Mouse (Mus musculus): Measurements from ENCODE around the gene Scamp4. TPM values are rescaled to one million over a fixed set of nuclear protein-coding genes. Genes with fewer than 3 reads are reported as not detected.
"Not testable (repeated sequence)": the region's sequence is repeated elsewhere in the genome, so short reads cannot be mapped to it uniquely, and the experiment has no call there.

Gene Scamp4
- polyA plus RNA-seq, 1 experiment from 2014 or later = 71.6 TPM

DNA sequence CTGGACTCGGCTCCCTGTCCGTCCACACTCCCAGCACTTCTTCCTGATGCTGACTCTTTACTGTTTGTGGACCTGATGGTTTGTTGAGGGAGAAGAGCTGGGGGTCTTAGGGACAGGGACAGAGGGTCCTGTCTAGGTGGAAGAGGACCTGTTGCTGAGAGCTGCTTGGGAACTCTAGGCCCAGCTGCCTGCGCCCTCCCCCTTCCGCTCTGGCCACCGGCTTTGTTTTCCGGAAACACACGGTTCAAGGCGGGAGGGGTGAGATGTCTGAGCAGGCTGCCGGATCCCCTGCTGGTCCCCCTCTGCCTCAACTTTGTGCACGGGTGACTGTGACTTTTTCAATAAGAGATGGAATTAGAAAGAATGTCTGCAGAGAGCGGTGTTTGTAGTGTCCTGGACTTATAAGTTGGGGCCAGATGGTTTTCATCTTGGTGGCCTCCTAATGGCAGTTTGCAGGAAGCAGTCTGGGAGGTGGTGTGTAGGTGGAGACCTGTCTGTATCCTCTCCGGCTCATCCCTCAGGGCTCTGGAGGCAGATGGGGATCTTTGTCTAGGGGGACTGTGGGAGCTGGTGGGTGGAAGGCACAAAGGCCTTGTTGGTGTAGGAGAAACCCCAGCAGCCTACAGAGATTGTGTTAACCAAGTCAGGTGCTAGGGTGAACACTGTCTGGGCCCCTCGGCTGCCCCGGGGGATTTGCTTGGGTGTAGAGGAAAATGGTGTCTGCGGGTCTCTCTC, 21.0 kb downstream of the Scamp4 start:
- no peaks in the 10 kb centered on the region for H3K36me3 ChIP-seq (ENCODE audit: control insufficient read depth, insufficient read depth, low read length)
- H3K27ac ChIP-seq (ENCODE audit: low read depth, low read length) = peak overlapping the region; percentile 83
- peaks cover 30% of the 10 kb centered on the region for H3K4me1 ChIP-seq (ENCODE audit: control insufficient read depth, insufficient read depth, low read length)
- H3K9me3 ChIP-seq (ENCODE audit: control insufficient read depth, low read length) = no peaks in the 10 kb centered on the region
- H3K9ac ChIP-seq (replicated peaks; ENCODE audit: low read depth, low read length) = peak overlapping the region; percentile 86
- peak overlapping the region; percentile 99 for H3K4me2 ChIP-seq (ENCODE audit: low read depth, low read length)
- no peaks in the 10 kb centered on the region for H3K27me3 ChIP-seq (ENCODE audit: control insufficient read depth, insufficient read depth, low read length)
- peak overlapping the region; percentile 80 for H3K4me3 ChIP-seq (ENCODE audit: low read depth, low read length)
- ATAC-seq (ENCODE audit: low read depth) = no peak
- 18% methylated on average over 15 of the region's 15 CpGs for WGBS

DNA sequence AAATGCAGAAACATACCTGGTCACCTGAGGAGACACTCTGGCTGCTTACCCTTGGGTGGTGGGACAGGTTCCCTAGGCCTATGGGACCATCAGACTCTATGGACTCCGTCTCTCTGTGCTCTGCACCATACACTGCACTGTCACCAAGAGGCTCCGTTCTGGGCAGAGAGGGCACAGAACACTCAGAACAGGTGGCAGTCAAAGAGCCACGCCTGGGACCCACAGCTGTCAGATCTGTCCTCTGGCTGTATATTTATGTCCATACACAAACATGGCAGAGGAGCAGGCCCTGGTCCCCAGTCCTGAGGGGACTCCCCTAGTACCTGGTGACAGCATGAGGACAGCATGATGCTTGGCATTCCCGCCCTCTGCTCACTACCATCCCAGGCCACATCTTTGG, 23.1 kb downstream of the Scamp4 start:
- no peak overlapping the region for H3K9ac ChIP-seq (replicated peaks; ENCODE audit: low read depth, low read length)
- H3K27ac ChIP-seq (ENCODE audit: low read depth, low read length) = no peak overlapping the region
- H3K4me2 ChIP-seq (ENCODE audit: low read depth, low read length) = no peak overlapping the region
- ATAC-seq (ENCODE audit: low read depth) = no peak
- WGBS = 94% methylated on average over 4 of the region's 4 CpGs
- no peak overlapping the region for H3K4me3 ChIP-seq (ENCODE audit: low read depth, low read length)
- no peaks in the 10 kb centered on the region for H3K36me3 ChIP-seq (ENCODE audit: control insufficient read depth, insufficient read depth, low read length)
- no peaks in the 10 kb centered on the region for H3K27me3 ChIP-seq (ENCODE audit: control insufficient read depth, insufficient read depth, low read length)
- no peaks in the 10 kb centered on the region for H3K9me3 ChIP-seq (ENCODE audit: control insufficient read depth, low read length)
- H3K4me1 ChIP-seq (ENCODE audit: control insufficient read depth, insufficient read depth, low read length) = peaks cover 33% of the 10 kb centered on the region

DNA sequence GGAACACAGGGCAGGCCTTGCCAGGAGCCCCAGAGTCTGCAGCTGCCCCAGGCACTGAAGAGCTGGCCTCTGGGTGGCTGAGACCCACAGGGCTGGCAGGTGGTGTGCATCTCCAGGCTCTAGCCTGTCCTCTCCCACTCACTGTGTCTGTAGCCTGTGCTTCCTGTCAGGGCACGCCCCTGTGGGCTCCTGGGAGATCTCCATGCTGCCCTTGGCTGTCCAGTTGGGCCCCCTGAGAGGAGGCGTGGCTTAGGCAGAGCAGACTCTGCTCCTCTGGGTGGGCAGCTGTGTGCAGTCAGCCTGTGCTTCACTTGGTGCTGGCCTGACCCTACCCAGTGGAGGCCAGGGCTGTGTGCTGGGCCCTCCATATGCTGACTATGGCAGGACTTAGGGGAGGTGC, 25.0 kb downstream of the Scamp4 start:
- no peak overlapping the region for H3K27ac ChIP-seq (ENCODE audit: low read depth, low read length)
- H3K4me2 ChIP-seq (ENCODE audit: low read depth, low read length) = no peak overlapping the region
- H3K4me3 ChIP-seq (ENCODE audit: low read depth, low read length) = no peak overlapping the region
- H3K9me3 ChIP-seq (ENCODE audit: control insufficient read depth, low read length) = no peaks in the 10 kb centered on the region
- no peak for ATAC-seq (ENCODE audit: low read depth)
- 75% methylated on average over 2 of the region's 2 CpGs for WGBS
- H3K27me3 ChIP-seq (ENCODE audit: control insufficient read depth, insufficient read depth, low read length) = no peaks in the 10 kb centered on the region
- H3K36me3 ChIP-seq (ENCODE audit: control insufficient read depth, insufficient read depth, low read length) = no peaks in the 10 kb centered on the region
- no peak overlapping the region for H3K9ac ChIP-seq (replicated peaks; ENCODE audit: low read depth, low read length)
- peaks cover 27% of the 10 kb centered on the region for H3K4me1 ChIP-seq (ENCODE audit: control insufficient read depth, insufficient read depth, low read length)

DNA sequence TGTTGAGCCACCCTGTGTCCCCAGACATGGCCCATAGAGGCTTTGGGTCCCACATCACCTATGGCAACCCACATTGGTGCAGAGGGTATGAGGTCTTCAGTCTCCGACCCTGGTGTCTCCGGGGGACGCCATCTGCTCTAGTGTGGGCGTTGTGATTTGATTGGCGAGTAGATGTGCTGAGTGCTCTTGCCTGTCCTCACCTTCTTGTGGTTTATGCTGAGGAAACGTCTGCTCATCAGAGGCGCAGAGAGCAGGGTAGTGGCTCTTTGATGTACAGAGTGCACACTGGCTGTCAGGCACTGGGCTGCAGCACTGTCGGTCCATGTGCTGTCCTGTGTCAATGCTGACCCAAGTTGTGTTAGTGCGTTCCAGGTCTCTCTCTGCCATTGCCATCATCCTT, 26.3 kb downstream of the Scamp4 start:
- H3K4me1 ChIP-seq (ENCODE audit: control insufficient read depth, insufficient read depth, low read length) = peaks cover 18% of the 10 kb centered on the region
- no peaks in the 10 kb centered on the region for H3K27me3 ChIP-seq (ENCODE audit: control insufficient read depth, insufficient read depth, low read length)
- H3K27ac ChIP-seq (ENCODE audit: low read depth, low read length) = no peak overlapping the region
- H3K4me3 ChIP-seq (ENCODE audit: low read depth, low read length) = no peak overlapping the region
- no peak for ATAC-seq (ENCODE audit: low read depth)
- WGBS = 82% methylated on average over 9 of the region's 9 CpGs
- no peaks in the 10 kb centered on the region for H3K36me3 ChIP-seq (ENCODE audit: control insufficient read depth, insufficient read depth, low read length)
- no peak overlapping the region for H3K4me2 ChIP-seq (ENCODE audit: low read depth, low read length)
- no peak overlapping the region for H3K9ac ChIP-seq (replicated peaks; ENCODE audit: low read depth, low read length)
- H3K9me3 ChIP-seq (ENCODE audit: control insufficient read depth, low read length) = no peaks in the 10 kb centered on the region

DNA sequence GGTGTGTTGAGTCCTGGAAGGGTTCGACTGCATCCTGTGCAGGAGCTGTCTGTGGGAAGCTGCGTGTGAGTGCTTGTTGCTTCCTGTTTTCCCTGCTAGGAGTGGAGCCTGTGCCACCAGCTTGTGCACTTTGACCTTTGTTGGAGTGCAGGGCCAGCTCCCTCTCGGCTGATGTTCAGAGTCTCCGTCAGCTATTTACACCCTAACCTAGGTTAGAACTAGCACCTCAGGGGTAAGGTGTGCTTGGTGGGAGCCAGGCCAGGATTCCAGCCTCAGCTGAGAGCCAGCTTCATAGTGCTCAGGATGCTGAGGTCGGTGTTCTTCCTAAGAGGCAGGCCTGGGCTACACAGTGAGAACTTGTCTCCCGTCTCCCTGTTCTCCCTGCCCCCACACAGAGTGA, 32.7 kb downstream of the Scamp4 start:
- 90% methylated on average over 6 of the region's 6 CpGs for WGBS

DNA sequence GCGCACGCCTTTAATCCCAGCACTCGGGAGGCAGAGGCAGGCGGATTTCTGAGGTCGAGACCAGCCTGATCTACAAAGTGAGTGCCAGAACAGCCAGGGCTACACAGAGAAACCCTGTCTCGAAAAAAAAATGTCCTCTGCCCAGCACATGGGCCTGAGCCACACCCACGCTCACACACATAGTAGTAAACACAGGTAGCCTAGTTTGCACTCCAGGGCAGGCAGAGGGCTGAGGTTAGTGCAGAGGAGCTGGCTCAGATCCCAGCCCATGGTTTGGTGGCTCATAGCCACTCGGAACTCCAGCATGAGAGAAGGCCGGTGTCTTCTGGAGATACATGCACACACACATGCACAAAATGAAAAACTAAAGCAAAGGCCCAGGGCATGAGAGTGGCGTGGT, 44.3 kb downstream of the Scamp4 start:
- H3K27ac ChIP-seq (ENCODE audit: low read depth, low read length) = no peak overlapping the region
- H3K9me3 ChIP-seq (ENCODE audit: control insufficient read depth, low read length) = no peaks in the 10 kb centered on the region
- no peak overlapping the region for H3K4me2 ChIP-seq (ENCODE audit: low read depth, low read length)
- no peaks in the 10 kb centered on the region for H3K27me3 ChIP-seq (ENCODE audit: control insufficient read depth, insufficient read depth, low read length)
- peaks cover 52% of the 10 kb centered on the region for H3K36me3 ChIP-seq (ENCODE audit: control insufficient read depth, insufficient read depth, low read length)
- no peak for ATAC-seq (ENCODE audit: low read depth)
- WGBS = 95% methylated on average over 10 of the region's 10 CpGs
- H3K9ac ChIP-seq (replicated peaks; ENCODE audit: low read depth, low read length) = no peak overlapping the region
- no peaks in the 10 kb centered on the region for H3K4me1 ChIP-seq (ENCODE audit: control insufficient read depth, insufficient read depth, low read length)
- H3K4me3 ChIP-seq (ENCODE audit: low read depth, low read length) = no peak overlapping the region

More for the DNA sequence above, 32.7 kb downstream of the Scamp4 start:
- no peak for ATAC-seq (ENCODE audit: low read depth)
- H3K36me3 ChIP-seq (ENCODE audit: control insufficient read depth, insufficient read depth, low read length) = peaks cover 48% of the 10 kb centered on the region
- H3K9ac ChIP-seq (replicated peaks; ENCODE audit: low read depth, low read length) = no peak overlapping the region
- no peaks in the 10 kb centered on the region for H3K4me1 ChIP-seq (ENCODE audit: control insufficient read depth, insufficient read depth, low read length)
- H3K9me3 ChIP-seq (ENCODE audit: control insufficient read depth, low read length) = no peaks in the 10 kb centered on the region
- H3K27me3 ChIP-seq (ENCODE audit: control insufficient read depth, insufficient read depth, low read length) = no peaks in the 10 kb centered on the region
- no peak overlapping the region for H3K27ac ChIP-seq (ENCODE audit: low read depth, low read length)
- H3K4me2 ChIP-seq (ENCODE audit: low read depth, low read length) = no peak overlapping the region
- H3K4me3 ChIP-seq (ENCODE audit: low read depth, low read length) = no peak overlapping the region

DNA sequence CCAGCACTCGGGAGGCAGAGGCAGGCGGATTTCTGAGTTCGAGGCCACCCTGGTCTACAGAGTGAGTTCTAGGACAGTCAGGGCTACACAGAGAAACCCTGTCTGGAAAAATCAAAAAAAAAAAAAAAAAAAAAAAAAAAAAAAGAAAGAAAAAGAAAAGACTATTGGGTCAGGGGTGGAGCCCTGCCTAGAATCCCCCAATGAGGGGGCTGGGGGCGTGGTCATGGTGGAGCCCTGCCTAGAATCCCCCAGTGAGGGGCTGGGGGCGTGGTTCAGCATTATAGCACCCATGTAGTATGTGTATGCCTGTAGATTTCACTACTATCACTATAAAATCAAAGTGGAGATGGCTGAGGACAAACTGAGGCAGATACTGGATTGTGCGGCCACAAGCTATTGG, 47.2 kb downstream of the Scamp4 start:
- ATAC-seq (ENCODE audit: low read depth); H3K9me3 ChIP-seq (ENCODE audit: control insufficient read depth, low read length); H3K4me2 ChIP-seq (ENCODE audit: low read depth, low read length); H3K27me3 ChIP-seq (ENCODE audit: control insufficient read depth, insufficient read depth, low read length); H3K4me1 ChIP-seq (ENCODE audit: control insufficient read depth, insufficient read depth, low read length); H3K4me3 ChIP-seq (ENCODE audit: low read depth, low read length); H3K27ac ChIP-seq (ENCODE audit: low read depth, low read length); H3K9ac ChIP-seq (replicated peaks; ENCODE audit: low read depth, low read length): not testable (repeated sequence)
- H3K36me3 ChIP-seq (ENCODE audit: control insufficient read depth, insufficient read depth, low read length) = peaks cover 27% of the 10 kb centered on the region
- WGBS = 93% methylated on average over 6 of the region's 6 CpGs

DNA sequence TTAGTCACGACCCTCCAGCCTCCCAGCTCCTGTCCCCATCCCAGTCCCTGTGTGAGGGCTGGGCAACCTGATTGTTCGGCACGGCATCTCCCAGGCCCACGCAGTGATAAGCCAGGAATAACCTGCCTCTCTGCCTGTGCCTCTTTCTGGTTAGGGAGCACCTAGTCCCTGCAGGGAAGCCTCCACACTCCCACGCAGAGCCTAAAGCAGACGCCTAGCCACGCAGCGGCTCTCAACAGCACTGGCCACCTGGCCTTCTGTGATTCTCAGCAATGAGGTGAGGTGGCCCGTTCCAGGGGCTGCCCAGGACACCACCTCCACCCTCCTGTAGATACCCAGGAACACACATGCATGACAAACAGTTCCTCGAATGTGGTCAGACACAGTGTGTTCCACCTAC, 47.7 kb downstream of the Scamp4 start:
- WGBS = 95% methylated on average over 10 of the region's 10 CpGs
- no peak overlapping the region for H3K4me2 ChIP-seq (ENCODE audit: low read depth, low read length)
- H3K9me3 ChIP-seq (ENCODE audit: control insufficient read depth, low read length) = no peaks in the 10 kb centered on the region
- no peak overlapping the region for H3K27ac ChIP-seq (ENCODE audit: low read depth, low read length)
- H3K4me1 ChIP-seq (ENCODE audit: control insufficient read depth, insufficient read depth, low read length) = peaks cover 10% of the 10 kb centered on the region
- H3K36me3 ChIP-seq (ENCODE audit: control insufficient read depth, insufficient read depth, low read length) = peaks cover 24% of the 10 kb centered on the region
- no peak overlapping the region for H3K4me3 ChIP-seq (ENCODE audit: low read depth, low read length)
- no peak for ATAC-seq (ENCODE audit: low read depth)
- no peak overlapping the region for H3K9ac ChIP-seq (replicated peaks; ENCODE audit: low read depth, low read length)
- H3K27me3 ChIP-seq (ENCODE audit: control insufficient read depth, insufficient read depth, low read length) = no peaks in the 10 kb centered on the region

DNA sequence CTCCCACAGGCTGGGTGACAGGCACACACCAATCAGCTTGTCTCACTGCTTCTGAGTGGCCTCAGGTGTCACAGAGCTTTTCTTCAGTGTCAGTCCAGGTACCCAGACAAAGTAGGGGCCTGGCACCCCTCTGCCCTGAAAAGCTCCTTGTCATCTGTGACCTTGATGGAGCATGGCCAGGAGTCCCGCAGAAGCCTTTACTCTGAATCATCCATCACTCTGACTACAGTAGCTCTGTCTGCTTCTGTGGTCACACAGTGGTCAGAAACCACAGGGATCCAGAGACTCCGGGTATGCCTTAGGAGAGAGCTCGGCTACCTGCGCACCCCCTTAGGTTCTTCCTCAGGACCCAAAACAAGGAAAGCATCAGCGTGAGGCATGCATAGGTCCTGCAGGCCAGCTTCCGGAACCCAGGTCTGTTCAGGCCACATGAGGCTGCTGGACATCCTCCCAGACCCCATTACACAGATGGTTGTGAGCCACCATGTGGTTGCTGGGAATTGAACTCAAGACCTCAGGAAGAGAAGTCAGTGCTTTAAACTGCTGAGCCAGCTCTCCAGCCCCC, 50.6 kb downstream of the Scamp4 start:
- no peak overlapping the region for H3K4me2 ChIP-seq (ENCODE audit: low read depth, low read length)
- peaks cover 18% of the 10 kb centered on the region for H3K4me1 ChIP-seq (ENCODE audit: control insufficient read depth, insufficient read depth, low read length)
- H3K27ac ChIP-seq (ENCODE audit: low read depth, low read length) = no peak overlapping the region
- peaks cover 4% of the 10 kb centered on the region for H3K36me3 ChIP-seq (ENCODE audit: control insufficient read depth, insufficient read depth, low read length)
- no peaks in the 10 kb centered on the region for H3K9me3 ChIP-seq (ENCODE audit: control insufficient read depth, low read length)
- H3K27me3 ChIP-seq (ENCODE audit: control insufficient read depth, insufficient read depth, low read length) = no peaks in the 10 kb centered on the region
- WGBS = 84% methylated on average over 6 of the region's 6 CpGs
- ATAC-seq (ENCODE audit: low read depth) = no peak
- H3K4me3 ChIP-seq (ENCODE audit: low read depth, low read length) = no peak overlapping the region
- H3K9ac ChIP-seq (replicated peaks; ENCODE audit: low read depth, low read length) = 0 out of 2 replicates have a peak overlapping the region, but pooled peaks have one; percentile 7
